Mouse (Mus musculus) heart, embryonic 13.5 days (tissue): ENCODE results near the gene Alox12b. TPM values are rescaled to one million over a fixed set of nuclear protein-coding genes. Genes with fewer than 3 reads are reported as not detected.

Source experiments
- ATAC-seq: fragments of 200-750 bp; cut with Nextera tagmentation; 2 replicates; pipeline ENCODE4 v1.8.0; 2017; ENCODE audit warnings: moderate TSS enrichment; ENCODE audit not compliant: insufficient number of reproducible peaks, low FRiP score, low TSS enrichment; ENCODE audit errors: extremely low read depth
- H3K27ac ChIP-seq: fragments of 300-500 bp; sonication (generic); replicated peaks from 2 replicates; pipeline ENCODE4 v1.5.1; 2015; ENCODE audit warnings: moderate library complexity, mild to moderate bottlenecking, inconsistent platforms
- H3K27me3 ChIP-seq: fragments of 300-500 bp; sonication (generic); replicated peaks from 2 replicates; pipeline ENCODE4 v1.6.1; 2015; ENCODE audit warnings: mild to moderate bottlenecking, inconsistent platforms
- H3K36me3 ChIP-seq: fragments of 300-500 bp; sonication (generic); 2 replicates; pipeline ENCODE4 v1.6.1; 2015; ENCODE audit warnings: mild to moderate bottlenecking, inconsistent platforms
- H3K4me1 ChIP-seq: fragments of 300-500 bp; sonication (generic); 2 replicates; pipeline ENCODE4 v1.6.1; 2015; ENCODE audit warnings: inconsistent platforms
- H3K4me2 ChIP-seq: fragments of 300-500 bp; sonication (generic); 2 replicates; pipeline ENCODE4 v1.6.1; 2015; ENCODE audit warnings: inconsistent platforms, mild to moderate bottlenecking, moderate library complexity
- H3K4me3 ChIP-seq: fragments of 300-500 bp; sonication (generic); 2 replicates; pipeline ENCODE4 v1.5.1; 2015; ENCODE audit warnings: moderate library complexity, mild to moderate bottlenecking, inconsistent platforms
- H3K9ac ChIP-seq: fragments of 300-500 bp; sonication (generic); 2 replicates; pipeline ENCODE4 v1.6.1; 2015; ENCODE audit warnings: inconsistent platforms, mild to moderate bottlenecking, moderate library complexity
- H3K9me3 ChIP-seq: fragments of 300-500 bp; sonication (generic); 2 replicates; pipeline ENCODE4 v1.6.1; 2016; ENCODE audit warnings: inconsistent platforms
- WGBS: fragments of 180-500 bp; shearing (Covaris S2); methylation state at CpG from one replicate; pipeline ENCODE4 v1.1.7; 2015; ENCODE audit warnings: mixed read lengths; 5-methylcytosine and 5-hydroxymethylcytosine counted together
- polyA plus RNA-seq: library from polyadenylated mRNA; unstranded; fragments of >200 nt; fragmentation: Nextera tagmentation; extraction: Ambion mirVana; gene quantifications from 2 replicates; pipeline ENCODE4 v1.2.1, GENCODE M21; 2015

Alox12b gene
- polyA plus RNA-seq, 1 experiment from 2014 or later, result not detected

GRCm38 (mm10) chr11:69117737-69118695, 38.8 kb upstream of the Alox12b start:
- peak overlapping the region; percentile 89 for H3K4me3 ChIP-seq
- peak overlapping the region; percentile 98 for H3K4me2 ChIP-seq
- ATAC-seq, result peak; percentile 53; the same call in 1 of the 2 replicates
- peak overlapping the region; percentile 88 for H3K9ac ChIP-seq
- peaks cover 41% of the 10 kb centered on the region for H3K4me1 ChIP-seq
- H3K27ac ChIP-seq, result peak overlapping the region; percentile 92
- no peaks in the 10 kb centered on the region; the same call in 1 of the 2 replicates for H3K27me3 ChIP-seq
- WGBS, result under 1% methylated on average over 45 of the region's 45 CpGs
- no peaks in the 10 kb centered on the region for H3K36me3 ChIP-seq
- H3K9me3 ChIP-seq, result no peaks in the 10 kb centered on the region

DNA sequence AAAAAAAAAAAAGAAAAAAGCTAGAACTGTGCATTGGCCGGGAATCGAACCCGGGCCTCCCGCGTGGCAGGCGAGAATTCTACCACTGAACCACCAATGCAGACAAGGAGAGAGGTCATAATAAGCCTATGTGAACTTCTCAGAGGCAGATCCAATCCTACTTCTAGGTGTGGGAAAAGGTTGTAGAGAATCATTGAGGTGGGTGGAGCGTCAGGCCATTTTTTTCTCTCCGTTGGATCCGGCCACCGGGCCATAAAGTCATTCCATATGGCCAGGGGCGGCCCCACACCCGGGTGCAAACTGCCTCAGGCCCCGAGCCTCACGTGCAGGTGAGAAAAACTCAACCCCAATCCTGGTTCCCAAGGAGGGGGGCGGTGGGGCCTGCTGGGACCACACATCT, 38.0 kb upstream of the Alox12b start:
- H3K27ac ChIP-seq, result peak overlapping the region; percentile 92; the same call in 1 of the 2 replicates
- peak overlapping the region; percentile 98 for H3K4me2 ChIP-seq
- H3K27me3 ChIP-seq, result no peaks in the 10 kb centered on the region; the same call in 1 of the 2 replicates
- no peak for ATAC-seq
- peak overlapping the region; percentile 88 for H3K9ac ChIP-seq
- peaks cover 43% of the 10 kb centered on the region for H3K4me1 ChIP-seq
- under 1% methylated on average over 15 of the region's 15 CpGs for WGBS
- peak overlapping the region; percentile 89 for H3K4me3 ChIP-seq
- no peaks in the 10 kb centered on the region for H3K36me3 ChIP-seq
- no peaks in the 10 kb centered on the region for H3K9me3 ChIP-seq

DNA sequence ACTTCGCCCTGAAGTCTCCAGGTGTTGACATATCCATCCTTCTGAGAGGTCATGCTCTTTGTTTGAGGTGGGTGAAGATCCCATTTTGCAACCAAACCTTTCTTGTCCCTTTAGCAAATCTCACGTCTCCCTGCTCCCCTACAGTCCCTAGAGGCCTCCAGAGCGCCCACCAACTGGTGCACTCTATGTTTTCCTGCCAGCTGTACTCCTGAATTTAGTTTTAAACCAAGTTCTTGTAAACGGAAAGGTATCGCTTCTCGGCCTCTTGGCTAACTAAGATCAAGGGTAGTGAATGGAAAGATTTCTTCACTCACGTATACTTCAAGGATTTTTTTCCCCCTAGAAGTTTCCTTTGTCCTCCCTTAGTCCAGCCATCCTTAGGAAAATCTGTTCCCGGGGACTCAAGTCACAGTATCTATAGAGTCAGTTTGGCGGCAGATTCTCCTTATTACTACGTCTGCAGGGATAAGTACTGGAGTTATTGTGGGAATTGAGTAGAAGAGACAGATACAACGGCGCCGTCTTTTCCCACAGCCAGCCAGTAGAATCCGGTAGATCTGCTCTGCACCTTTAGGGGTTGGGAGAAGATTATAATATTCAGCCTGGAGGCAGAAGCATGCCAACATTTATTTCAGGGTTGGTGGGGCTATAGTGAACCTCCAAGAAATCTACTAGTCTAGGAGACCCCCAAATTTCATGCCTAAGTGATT, 37.2 kb upstream of the Alox12b start:
- H3K9ac ChIP-seq, result peak overlapping the region; percentile 87; the same call in 1 of the 2 replicates
- H3K4me1 ChIP-seq, result peaks cover 43% of the 10 kb centered on the region
- H3K4me2 ChIP-seq, result peak overlapping the region; percentile 98
- no peak for ATAC-seq
- 40% methylated on average over 14 of the region's 14 CpGs for WGBS
- H3K4me3 ChIP-seq, result peak overlapping the region; percentile 89
- no peaks in the 10 kb centered on the region for H3K36me3 ChIP-seq
- H3K27ac ChIP-seq, result no peak overlapping the region
- no peaks in the 10 kb centered on the region; the same call in 1 of the 2 replicates for H3K27me3 ChIP-seq
- no peaks in the 10 kb centered on the region for H3K9me3 ChIP-seq

- 3% methylated on average over 27 of the region's 27 CpGs for WGBS
- ATAC-seq, result no peak
- Histone ChIP-seq H3K36me3 (no peaks in the 10 kb centered on the region), H3K9me3 (no peaks in the 10 kb centered on the region), H3K4me3 (peak within 1 kb of the TSS; percentile 89), H3K4me2 (peak within 1 kb of the TSS; percentile 98), H3K4me1 (peaks cover 43% of the 10 kb centered on the region), H3K9ac (peak within 1 kb of the TSS; percentile 87), H3K27me3 (no peaks in the 10 kb centered on the region), H3K27ac (0 out of 2 replicates have a peak within 1 kb of the TSS, but pooled peaks have one; percentile 94)
These were observed 36.4 kb upstream of the Alox12b start, which contains the start of gene Hes7 for GRCm38 (mm10) chr11:69120221-69121000. Hes7 (plus strand) TSS chr11:69120404.

GRCm38 (mm10) chr11:69121001-69121740, 35.6 kb upstream of the Alox12b start:
- peaks cover 49% of the 10 kb centered on the region for H3K4me1 ChIP-seq
- WGBS, result under 1% methylated on average over 33 of the region's 33 CpGs
- H3K9me3 ChIP-seq, result no peaks in the 10 kb centered on the region
- no peak for ATAC-seq
- H3K4me2 ChIP-seq, result peak overlapping the region; percentile 98
- peak overlapping the region; percentile 87 for H3K9ac ChIP-seq
- H3K4me3 ChIP-seq, result peak overlapping the region; percentile 89
- 0 out of 2 replicates have a peak overlapping the region, but pooled peaks have one; percentile 94 for H3K27ac ChIP-seq
- no peaks in the 10 kb centered on the region for H3K27me3 ChIP-seq
- H3K36me3 ChIP-seq, result no peaks in the 10 kb centered on the region

DNA sequence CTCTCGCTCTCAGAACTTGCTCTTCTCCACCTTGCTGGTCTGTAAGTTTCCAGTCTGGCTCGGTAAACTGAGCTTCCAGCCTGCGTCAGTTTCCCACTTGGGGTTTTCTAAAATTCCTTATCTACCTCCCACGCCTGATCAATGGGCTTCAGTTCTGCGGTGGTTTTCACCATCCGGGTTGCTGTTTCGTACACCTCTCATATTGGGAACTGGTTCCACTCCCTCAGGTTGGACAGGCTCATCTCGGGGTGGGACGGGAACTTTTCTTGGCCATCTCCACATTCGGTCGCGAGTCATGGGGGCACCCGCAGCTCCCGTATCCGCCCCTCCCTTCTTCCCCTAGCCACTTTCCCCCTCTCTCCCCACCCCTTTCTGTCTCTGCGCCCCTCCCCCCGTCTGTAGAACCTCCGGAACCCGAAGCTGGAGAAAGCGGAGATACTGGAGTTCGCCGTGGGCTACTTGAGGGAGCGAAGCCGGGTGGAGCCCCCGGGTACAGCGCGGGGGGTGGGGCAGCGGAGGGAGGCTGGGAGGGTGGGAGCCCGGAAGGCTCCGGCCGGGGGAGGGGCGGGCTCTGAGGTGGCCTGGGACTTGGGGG, 35.0 kb upstream of the Alox12b start:
- Histone ChIP-seq H3K4me3 (peak overlapping the region; percentile 89), H3K4me2 (peak overlapping the region; percentile 98), H3K27ac (peak overlapping the region; percentile 94), H3K9me3 (no peaks in the 10 kb centered on the region), H3K9ac (peak overlapping the region; percentile 87), H3K27me3 (0 out of 2 replicates have a peak, but pooled peaks cover 2% of the 10 kb centered on the region), H3K36me3 (no peaks in the 10 kb centered on the region), H3K4me1 (peaks cover 53% of the 10 kb centered on the region)
- no peak for ATAC-seq
- WGBS, result under 1% methylated on average over 29 of the region's 32 CpGs

GRCm38 (mm10) chr11:69122336-69122951, 34.3 kb upstream of the Alox12b start, which contains the start of gene 9130213A22Rik:
9130213A22Rik (minus strand) TSS chr11:69122589.
- Histone ChIP-seq H3K27me3 (0 out of 2 replicates have a peak, but pooled peaks cover 7% of the 10 kb centered on the region), H3K4me2 (peak within 1 kb of the TSS; percentile 98), H3K27ac (peak within 1 kb of the TSS; percentile 94), H3K9ac (peak within 1 kb of the TSS; percentile 87), H3K36me3 (no peaks in the 10 kb centered on the region), H3K4me3 (peak within 1 kb of the TSS; percentile 89), H3K9me3 (no peaks in the 10 kb centered on the region), H3K4me1 (peaks cover 53% of the 10 kb centered on the region)
- under 1% methylated on average over 66 of the region's 66 CpGs for WGBS
- ATAC-seq, result peak; percentile 52

- WGBS, result under 1% methylated on average over 29 of the region's 29 CpGs
- H3K27me3 ChIP-seq, result 0 out of 2 replicates have a peak, but pooled peaks cover 7% of the 10 kb centered on the region
- H3K36me3 ChIP-seq, result no peaks in the 10 kb centered on the region
- H3K4me3 ChIP-seq, result peak overlapping the region; percentile 89
- H3K4me1 ChIP-seq, result peaks cover 55% of the 10 kb centered on the region
- H3K4me2 ChIP-seq, result peak overlapping the region; percentile 98
- peak overlapping the region; percentile 87 for H3K9ac ChIP-seq
- ATAC-seq, result no peak
- peak overlapping the region; percentile 94 for H3K27ac ChIP-seq
- no peaks in the 10 kb centered on the region for H3K9me3 ChIP-seq
These were observed 33.6 kb upstream of the Alox12b start for GRCm38 (mm10) chr11:69123056-69123692.
